Mouse (Mus musculus): ENCODE data around the gene Csmd2. TPM values are rescaled to one million over a fixed set of nuclear protein-coding genes. Genes with fewer than 3 reads are reported as not detected.

Csmd2 gene
- polyA plus RNA-seq, 1 experiment from 2014 or later = 9.1 TPM

- H3K4me1 ChIP-seq (replicated peaks) = no peaks in the 10 kb centered on the region
- H3K27me3 ChIP-seq = no peaks in the 10 kb centered on the region
- H3K27ac ChIP-seq (replicated peaks) = no peak overlapping the region
- H3K4me3 ChIP-seq = no peak overlapping the region
- 90% methylated on average over 4 of the region's 4 CpGs for WGBS
- H3K4me2 ChIP-seq = no peak overlapping the region
- H3K36me3 ChIP-seq = peaks cover 25% of the 10 kb centered on the region
- H3K9me3 ChIP-seq = no peaks in the 10 kb centered on the region
- H3K9ac ChIP-seq = no peak overlapping the region
- no peak for ATAC-seq (ENCODE audit: low read depth)
These were observed 330.3 kb downstream of the Csmd2 start for GRCm38 (mm10) chr4:128317951-128318350.

- Histone ChIP-seq H3K27ac (replicated peaks) (no peak overlapping the region), H3K4me3 (no peak overlapping the region), H3K27me3 (no peaks in the 10 kb centered on the region), H3K36me3 (peaks cover 23% of the 10 kb centered on the region), H3K4me1 (replicated peaks) (no peaks in the 10 kb centered on the region), H3K4me2 (no peak overlapping the region), H3K9me3 (no peaks in the 10 kb centered on the region), H3K9ac (no peak overlapping the region)
- 74% methylated on average over 2 of the region's 2 CpGs for WGBS
- no peak for ATAC-seq (ENCODE audit: low read depth)
These were observed 337.9 kb downstream of the Csmd2 start for GRCm38 (mm10) chr4:128325511-128325910.

- WGBS = 78% methylated on average over 4 of the region's 4 CpGs
- no peaks in the 10 kb centered on the region for H3K27me3 ChIP-seq
- H3K27ac ChIP-seq (replicated peaks) = no peak overlapping the region
- H3K4me3 ChIP-seq = no peak overlapping the region
- no peaks in the 10 kb centered on the region for H3K9me3 ChIP-seq
- no peak overlapping the region for H3K9ac ChIP-seq
- H3K4me2 ChIP-seq = no peak overlapping the region
- H3K36me3 ChIP-seq = peaks cover 15% of the 10 kb centered on the region
- H3K4me1 ChIP-seq (replicated peaks) = no peaks in the 10 kb centered on the region
- ATAC-seq (ENCODE audit: low read depth) = no peak
These were observed 339.1 kb downstream of the Csmd2 start for GRCm38 (mm10) chr4:128326755-128327154.

GRCm38 (mm10) chr4:128327421-128327820, 339.8 kb downstream of the Csmd2 start:
- Histone ChIP-seq H3K4me2 (no peak overlapping the region), H3K9ac (no peak overlapping the region), H3K4me3 (no peak overlapping the region), H3K27me3 (no peaks in the 10 kb centered on the region), H3K9me3 (no peaks in the 10 kb centered on the region), H3K27ac (replicated peaks) (no peak overlapping the region), H3K36me3 (peaks cover 8% of the 10 kb centered on the region), H3K4me1 (replicated peaks) (no peaks in the 10 kb centered on the region)
- 91% methylated on average over 6 of the region's 6 CpGs for WGBS
- no peak for ATAC-seq (ENCODE audit: low read depth)

GRCm38 (mm10) chr4:128330519-128330918, 342.9 kb downstream of the Csmd2 start:
- WGBS = 66% methylated on average over 9 of the region's 9 CpGs
- ATAC-seq (ENCODE audit: low read depth) = no peak
- H3K27ac ChIP-seq (replicated peaks) = no peak overlapping the region

GRCm38 (mm10) chr4:128340457-128340856, 352.8 kb downstream of the Csmd2 start:
- Histone ChIP-seq H3K9ac (no peak overlapping the region), H3K27me3 (no peaks in the 10 kb centered on the region), H3K4me1 (replicated peaks) (no peaks in the 10 kb centered on the region), H3K27ac (replicated peaks) (no peak overlapping the region), H3K4me2 (no peak overlapping the region), H3K4me3 (no peak overlapping the region), H3K36me3 (peaks cover 10% of the 10 kb centered on the region), H3K9me3 (no peaks in the 10 kb centered on the region)
- WGBS = 92% methylated on average over 7 of the region's 7 CpGs
- ATAC-seq (ENCODE audit: low read depth) = no peak

More at GRCm38 (mm10) chr4:128330519-128330918, 342.9 kb downstream of the Csmd2 start:
- Histone ChIP-seq H3K4me2 (no peak overlapping the region), H3K9ac (no peak overlapping the region), H3K27me3 (no peaks in the 10 kb centered on the region), H3K36me3 (peaks cover 3% of the 10 kb centered on the region; the same call in 1 of the 2 replicates), H3K4me3 (no peak overlapping the region), H3K9me3 (no peaks in the 10 kb centered on the region), H3K4me1 (replicated peaks) (no peaks in the 10 kb centered on the region)

- peaks cover 10% of the 10 kb centered on the region for H3K36me3 ChIP-seq
- no peak for ATAC-seq (ENCODE audit: low read depth)
- H3K4me2 ChIP-seq = no peak overlapping the region
- H3K4me3 ChIP-seq = no peak overlapping the region
- H3K27me3 ChIP-seq = no peaks in the 10 kb centered on the region
- H3K27ac ChIP-seq (replicated peaks) = no peak overlapping the region
- no peaks in the 10 kb centered on the region for H3K9me3 ChIP-seq
- H3K4me1 ChIP-seq (replicated peaks) = no peaks in the 10 kb centered on the region
- H3K9ac ChIP-seq = no peak overlapping the region
- 75% methylated on average over 7 of the region's 7 CpGs for WGBS
These were observed 353.7 kb downstream of the Csmd2 start for GRCm38 (mm10) chr4:128341315-128341714.

GRCm38 (mm10) chr4:128342208-128342607, 354.6 kb downstream of the Csmd2 start:
- no peak overlapping the region for H3K27ac ChIP-seq (replicated peaks)
- no peak for ATAC-seq (ENCODE audit: low read depth)
- no peaks in the 10 kb centered on the region for H3K9me3 ChIP-seq
- 56% methylated on average over 1 of the region's 1 CpGs for WGBS
- peaks cover 12% of the 10 kb centered on the region for H3K36me3 ChIP-seq
- no peaks in the 10 kb centered on the region for H3K4me1 ChIP-seq (replicated peaks)
- no peaks in the 10 kb centered on the region for H3K27me3 ChIP-seq
- no peak overlapping the region for H3K9ac ChIP-seq
- H3K4me3 ChIP-seq = no peak overlapping the region
- H3K4me2 ChIP-seq = no peak overlapping the region

- Histone ChIP-seq H3K9ac (no peak overlapping the region), H3K36me3 (peaks cover 9% of the 10 kb centered on the region), H3K27me3 (no peaks in the 10 kb centered on the region), H3K4me1 (replicated peaks) (no peaks in the 10 kb centered on the region), H3K9me3 (no peaks in the 10 kb centered on the region), H3K27ac (replicated peaks) (no peak overlapping the region), H3K4me2 (no peak overlapping the region), H3K4me3 (no peak overlapping the region)
- WGBS = 77% methylated on average over 11 of the region's 11 CpGs
- no peak for ATAC-seq (ENCODE audit: low read depth)
These were observed 371.1 kb downstream of the Csmd2 start for GRCm38 (mm10) chr4:128358751-128359150.

GRCm38 (mm10) chr4:128365851-128366250, 378.2 kb downstream of the Csmd2 start:
- H3K36me3 ChIP-seq = peaks cover 22% of the 10 kb centered on the region
- ATAC-seq (ENCODE audit: low read depth) = no peak
- H3K4me1 ChIP-seq (replicated peaks) = no peaks in the 10 kb centered on the region
- no peak overlapping the region for H3K4me2 ChIP-seq
- no peak overlapping the region for H3K9ac ChIP-seq
- H3K27ac ChIP-seq (replicated peaks) = no peak overlapping the region
- H3K4me3 ChIP-seq = no peak overlapping the region
- no peaks in the 10 kb centered on the region for H3K27me3 ChIP-seq
- H3K9me3 ChIP-seq = no peaks in the 10 kb centered on the region
- 71% methylated on average over 4 of the region's 4 CpGs for WGBS

GRCm38 (mm10) chr4:128368088-128368487, 380.4 kb downstream of the Csmd2 start:
- H3K4me3 ChIP-seq = no peak overlapping the region
- ATAC-seq (ENCODE audit: low read depth) = no peak
- H3K27ac ChIP-seq (replicated peaks) = no peak overlapping the region
- H3K27me3 ChIP-seq = no peaks in the 10 kb centered on the region
- no peak overlapping the region for H3K9ac ChIP-seq
- H3K36me3 ChIP-seq = peaks cover 37% of the 10 kb centered on the region
- 95% methylated on average over 6 of the region's 6 CpGs for WGBS
- H3K4me1 ChIP-seq (replicated peaks) = no peaks in the 10 kb centered on the region
- H3K9me3 ChIP-seq = no peaks in the 10 kb centered on the region
- H3K4me2 ChIP-seq = no peak overlapping the region

- H3K27me3 ChIP-seq = no peaks in the 10 kb centered on the region
- no peak for ATAC-seq (ENCODE audit: low read depth)
- 69% methylated on average over 6 of the region's 6 CpGs for WGBS
These were observed 384.1 kb downstream of the Csmd2 start for GRCm38 (mm10) chr4:128371766-128372165.

GRCm38 (mm10) chr4:128373196-128373595, 385.5 kb downstream of the Csmd2 start:
- no peak for ATAC-seq (ENCODE audit: low read depth)
- H3K4me1 ChIP-seq (replicated peaks) = no peaks in the 10 kb centered on the region
- H3K9ac ChIP-seq = no peak overlapping the region
- no peak overlapping the region for H3K4me2 ChIP-seq
- H3K36me3 ChIP-seq = peaks cover 39% of the 10 kb centered on the region
- H3K27ac ChIP-seq (replicated peaks) = no peak overlapping the region
- no peaks in the 10 kb centered on the region for H3K27me3 ChIP-seq
- 89% methylated on average over 6 of the region's 6 CpGs for WGBS
- H3K9me3 ChIP-seq = no peaks in the 10 kb centered on the region
- H3K4me3 ChIP-seq = no peak overlapping the region

More at GRCm38 (mm10) chr4:128371766-128372165, 384.1 kb downstream of the Csmd2 start:
- Histone ChIP-seq H3K36me3 (peaks cover 39% of the 10 kb centered on the region), H3K9me3 (no peaks in the 10 kb centered on the region), H3K27ac (replicated peaks) (no peak overlapping the region), H3K4me3 (no peak overlapping the region), H3K9ac (no peak overlapping the region), H3K4me2 (no peak overlapping the region), H3K4me1 (replicated peaks) (no peaks in the 10 kb centered on the region)
